Mouse (Mus musculus): ENCODE results near the gene Myo16.

The Myo16 gene

GRCm38 (mm10) chr8:10548003-10548584, 394.4 kb downstream of the Myo16 start:
- DNase-seq (ENCODE audit: low spot score in 2 of 2): no peak

- no peak for DNase-seq (ENCODE audit: low spot score in 2 of 2)
These were observed 395.7 kb downstream of the Myo16 start for GRCm38 (mm10) chr8:10549434-10549833.

DNA sequence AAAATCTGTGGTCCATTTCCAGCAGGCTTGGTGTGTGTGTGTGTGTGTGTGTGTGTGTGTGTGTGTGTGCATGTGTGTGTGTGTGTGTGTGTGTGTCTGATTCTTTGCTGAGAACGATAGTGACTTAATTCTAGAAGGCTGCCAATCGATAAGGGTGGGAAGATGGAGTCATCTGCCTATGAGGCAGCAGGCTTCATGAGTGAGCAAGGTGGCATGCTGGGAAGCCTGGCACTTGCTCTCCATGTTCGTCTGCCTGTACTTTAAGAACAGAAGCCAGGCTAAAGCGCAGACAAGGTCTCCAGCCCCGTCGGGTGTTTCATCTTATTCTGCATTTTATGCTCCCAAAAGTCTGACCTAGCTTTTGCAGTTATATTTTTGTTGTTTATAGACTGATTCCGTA, 404.2 kb downstream of the Myo16 start:
- no peak for DNase-seq (ENCODE audit: low spot score in 2 of 2)

DNA sequence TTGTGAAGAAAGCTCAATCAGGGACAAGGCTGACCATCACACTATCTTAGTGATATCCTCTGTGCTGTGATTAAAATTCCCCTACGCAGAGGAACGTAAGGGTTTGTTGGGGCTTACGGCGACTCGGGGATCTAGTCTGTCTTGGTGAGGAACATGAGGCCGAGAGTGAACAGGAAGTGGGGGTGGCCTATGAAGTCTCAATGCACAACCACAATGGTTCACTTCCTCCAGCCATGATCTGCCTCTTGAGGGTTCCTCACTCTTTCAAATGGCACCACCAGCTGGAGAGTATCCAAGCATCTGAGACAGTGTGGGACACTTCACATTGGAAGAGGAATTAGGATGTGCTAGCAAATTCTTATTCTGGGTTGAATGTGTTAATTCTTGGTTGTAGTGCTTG, 405.8 kb downstream of the Myo16 start:
- DNase-seq (ENCODE audit: low spot score in 2 of 2): no peak

GRCm38 (mm10) chr8:10561616-10562015, 407.9 kb downstream of the Myo16 start:
- DNase-seq (ENCODE audit: low spot score in 2 of 2): no peak

DNA sequence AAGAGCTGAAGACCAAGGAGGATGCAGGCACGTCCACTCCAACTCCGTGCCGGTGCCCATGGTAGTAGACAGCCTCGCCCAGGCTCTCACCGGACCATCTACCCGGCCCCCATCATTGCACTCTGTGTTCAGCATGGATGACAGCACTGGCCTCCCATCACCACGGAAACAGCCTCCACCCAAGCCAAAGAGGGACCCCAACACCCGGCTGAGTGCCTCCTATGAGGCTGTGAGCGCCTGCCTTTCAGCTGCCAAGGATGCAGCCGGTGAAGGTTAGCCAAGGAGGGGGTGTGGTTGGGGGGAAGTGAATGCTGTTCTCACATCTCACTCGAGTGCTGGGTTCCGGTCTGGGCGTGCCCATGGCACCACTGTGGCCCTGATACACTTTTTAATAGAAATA, 408.3 kb downstream of the Myo16 start:
- no peak for DNase-seq (ENCODE audit: low spot score in 2 of 2)

DNA sequence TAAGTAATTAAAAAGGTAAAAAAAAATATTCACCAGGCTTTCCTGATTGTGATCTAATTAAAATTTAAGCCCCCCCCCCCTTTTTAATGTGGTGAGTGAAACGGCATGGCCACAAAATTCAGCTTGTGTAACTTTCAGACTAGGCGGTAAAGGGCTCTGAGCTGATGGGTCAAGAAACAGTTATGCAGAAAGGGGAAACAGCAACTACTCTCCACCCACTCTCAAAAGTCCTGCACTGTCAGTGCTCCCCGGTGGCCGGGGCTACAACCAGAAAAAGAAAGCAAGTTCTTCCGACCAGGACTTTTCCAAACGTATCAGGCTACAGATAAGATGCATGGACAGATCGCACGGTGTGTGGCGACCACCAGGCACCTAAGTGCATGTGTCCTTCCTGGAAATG, 408.9 kb downstream of the Myo16 start:
- DNase-seq (ENCODE audit: low spot score in 2 of 2): no peak

DNA sequence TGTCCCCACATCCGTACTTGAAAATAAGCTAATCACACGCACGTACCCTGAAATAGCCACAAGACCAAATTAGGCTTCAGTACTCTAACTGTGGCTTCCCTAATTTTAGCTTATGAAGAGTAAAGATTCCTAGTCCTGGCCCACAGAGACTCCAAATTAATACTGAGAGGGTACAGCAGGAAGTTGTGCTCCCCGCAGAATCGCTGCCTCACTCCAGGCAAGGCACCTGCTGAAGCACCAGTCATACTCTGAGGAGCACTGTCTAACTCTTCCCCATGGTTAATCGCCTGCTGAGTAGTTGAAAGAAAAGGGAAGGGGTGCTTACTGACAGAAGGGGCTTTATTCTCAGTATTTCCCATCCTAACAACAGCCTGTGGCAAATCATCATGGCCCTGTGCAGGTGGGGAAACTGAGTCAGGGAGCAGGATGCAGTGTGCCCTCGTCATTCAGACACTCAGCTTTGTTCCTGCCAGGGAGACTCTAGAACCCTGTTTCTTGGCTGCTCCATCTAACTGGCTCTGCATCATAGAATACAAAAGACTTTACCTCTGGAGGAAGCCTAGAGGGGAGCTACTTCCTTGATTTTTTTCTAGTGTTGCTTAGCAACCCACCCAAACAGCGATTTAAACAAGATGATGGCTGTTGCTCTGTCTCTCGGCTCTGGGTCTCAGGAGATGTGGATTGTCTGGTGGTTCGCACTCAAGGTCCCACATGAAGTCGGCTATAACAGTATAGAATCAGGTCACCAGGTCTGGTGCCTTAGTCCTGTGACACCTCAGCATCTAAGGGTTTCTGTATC, 411.7 kb downstream of the Myo16 start:
- DNase-seq (ENCODE audit: low spot score in 2 of 2): no peak

- no peak for DNase-seq (ENCODE audit: low spot score in 2 of 2)
These were observed 414.7 kb downstream of the Myo16 start for GRCm38 (mm10) chr8:10568448-10568847.

GRCm38 (mm10) chr8:10574096-10574495, 420.4 kb downstream of the Myo16 start:
- DNase-seq (ENCODE audit: low spot score in 2 of 2): peak; percentile 59 to 76

DNA sequence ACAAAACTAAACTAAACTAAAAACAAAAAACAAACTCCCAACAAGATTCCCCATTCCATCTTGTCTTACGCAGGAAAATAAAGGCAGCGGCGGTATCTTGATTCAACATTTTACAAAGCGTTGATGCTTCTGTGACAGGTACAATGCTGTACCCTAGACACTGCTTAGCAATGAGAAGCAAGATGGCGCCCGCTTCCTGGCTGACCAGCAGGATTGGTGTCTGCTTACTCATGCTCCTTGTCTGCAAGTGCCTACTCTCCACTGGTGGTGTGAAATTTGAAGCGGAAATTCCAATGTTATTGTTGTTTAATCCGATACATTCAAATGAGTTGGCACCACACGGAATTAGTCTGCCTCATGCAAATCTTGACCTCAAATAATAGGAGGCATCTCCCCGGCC, 421.5 kb downstream of the Myo16 start:
- no peak for DNase-seq (ENCODE audit: low spot score in 2 of 2)

GRCm38 (mm10) chr8:10586956-10587744, 433.4 kb downstream of the Myo16 start:
- no peak for DNase-seq (ENCODE audit: low spot score in 2 of 2)

- peak; percentile 21 to 39 for DNase-seq (ENCODE audit: low spot score in 2 of 2)
These were observed 435.8 kb downstream of the Myo16 start for GRCm38 (mm10) chr8:10589422-10589933.

DNA sequence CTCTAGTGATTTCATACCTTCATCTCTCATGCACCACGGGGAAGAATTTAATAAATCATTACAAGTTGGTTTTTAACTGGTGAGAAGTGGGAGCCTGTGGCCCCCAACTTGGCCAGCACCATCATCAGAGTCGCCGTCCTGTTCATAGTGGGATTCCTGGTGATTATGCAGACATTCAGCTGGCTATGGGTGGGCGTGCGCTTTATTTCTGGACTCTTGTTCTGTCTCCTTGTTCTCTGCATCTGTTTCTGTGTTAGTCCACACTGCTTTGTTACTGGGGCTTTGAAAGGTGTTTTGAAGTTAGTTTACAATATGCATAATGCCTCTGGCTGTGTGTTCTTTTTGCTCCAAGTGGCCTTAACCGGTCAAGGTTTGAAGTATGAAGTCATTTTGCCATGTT, 439.2 kb downstream of the Myo16 start:
- no peak for DNase-seq (ENCODE audit: low spot score in 2 of 2)

DNA sequence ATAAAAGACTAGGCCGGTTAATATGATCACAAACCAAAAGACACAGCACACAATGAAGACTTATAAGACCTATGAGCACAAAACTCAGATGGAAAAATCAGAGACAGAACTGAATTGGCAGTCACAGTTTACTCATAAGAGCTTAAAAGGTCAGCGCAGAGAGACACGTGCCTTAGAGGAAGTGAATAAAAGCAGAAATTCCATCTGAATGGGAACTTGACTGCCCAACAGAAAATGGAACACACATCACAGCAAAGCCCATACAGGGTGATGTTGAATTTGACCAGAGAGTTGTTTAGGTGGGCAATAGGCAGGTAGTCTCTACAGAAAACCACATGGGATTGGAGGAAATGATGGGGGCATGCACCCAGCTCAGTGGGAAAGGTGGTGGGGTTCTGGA, 442.6 kb downstream of the Myo16 start:
- no peak for DNase-seq (ENCODE audit: low spot score in 2 of 2)

GRCm38 (mm10) chr8:10597595-10597994, 443.9 kb downstream of the Myo16 start:
- DNase-seq (ENCODE audit: low spot score in 2 of 2): no peak

GRCm38 (mm10) chr8:10598889-10599288, 445.2 kb downstream of the Myo16 start:
- no peak for DNase-seq (ENCODE audit: low spot score in 2 of 2)

GRCm38 (mm10) chr8:10606028-10606815, 452.5 kb downstream of the Myo16 start:
- DNase-seq (ENCODE audit: low spot score in 2 of 2): no peak

DNA sequence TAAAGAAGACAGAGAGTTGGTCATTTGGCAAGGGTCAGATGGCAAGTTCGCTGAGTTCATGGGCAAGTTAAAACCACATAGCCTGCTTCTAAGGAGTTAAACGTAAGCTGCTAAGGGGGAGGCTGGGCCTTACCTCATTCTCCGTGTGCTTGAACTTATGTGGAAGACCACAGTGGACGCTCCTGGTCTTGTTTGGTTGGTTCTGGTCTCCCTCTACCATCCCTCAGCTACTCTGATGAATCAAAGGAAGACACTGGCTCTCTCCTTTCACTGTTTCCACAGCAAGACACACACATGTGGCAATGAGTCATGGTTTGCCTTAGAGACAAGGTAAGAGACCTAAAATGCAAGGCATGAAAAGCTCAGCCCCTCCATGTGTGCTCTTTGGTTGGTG, 453.1 kb downstream of the Myo16 start:
- no peak for DNase-seq (ENCODE audit: low spot score in 2 of 2)

GRCm38 (mm10) chr8:10611636-10612035, 457.9 kb downstream of the Myo16 start:
- no peak for DNase-seq (ENCODE audit: low spot score in 2 of 2)

GRCm38 (mm10) chr8:10613371-10613770, 459.7 kb downstream of the Myo16 start:
- DNase-seq (ENCODE audit: low spot score in 2 of 2): no peak

GRCm38 (mm10) chr8:10619689-10620088, 466.0 kb downstream of the Myo16 start:
- peak in 1 of 2 experiments; percentile 59 for DNase-seq (ENCODE audit: low spot score in 2 of 2)
